Mouse (Mus musculus): ENCODE measurements at regions not wholly inside any gene's neighbourhood (a gene's known extent, or its start where the extent isn't known, plus 50 kb on each side); places are given as distances from the start of the nearest gene placed in this dataset.

DNA sequence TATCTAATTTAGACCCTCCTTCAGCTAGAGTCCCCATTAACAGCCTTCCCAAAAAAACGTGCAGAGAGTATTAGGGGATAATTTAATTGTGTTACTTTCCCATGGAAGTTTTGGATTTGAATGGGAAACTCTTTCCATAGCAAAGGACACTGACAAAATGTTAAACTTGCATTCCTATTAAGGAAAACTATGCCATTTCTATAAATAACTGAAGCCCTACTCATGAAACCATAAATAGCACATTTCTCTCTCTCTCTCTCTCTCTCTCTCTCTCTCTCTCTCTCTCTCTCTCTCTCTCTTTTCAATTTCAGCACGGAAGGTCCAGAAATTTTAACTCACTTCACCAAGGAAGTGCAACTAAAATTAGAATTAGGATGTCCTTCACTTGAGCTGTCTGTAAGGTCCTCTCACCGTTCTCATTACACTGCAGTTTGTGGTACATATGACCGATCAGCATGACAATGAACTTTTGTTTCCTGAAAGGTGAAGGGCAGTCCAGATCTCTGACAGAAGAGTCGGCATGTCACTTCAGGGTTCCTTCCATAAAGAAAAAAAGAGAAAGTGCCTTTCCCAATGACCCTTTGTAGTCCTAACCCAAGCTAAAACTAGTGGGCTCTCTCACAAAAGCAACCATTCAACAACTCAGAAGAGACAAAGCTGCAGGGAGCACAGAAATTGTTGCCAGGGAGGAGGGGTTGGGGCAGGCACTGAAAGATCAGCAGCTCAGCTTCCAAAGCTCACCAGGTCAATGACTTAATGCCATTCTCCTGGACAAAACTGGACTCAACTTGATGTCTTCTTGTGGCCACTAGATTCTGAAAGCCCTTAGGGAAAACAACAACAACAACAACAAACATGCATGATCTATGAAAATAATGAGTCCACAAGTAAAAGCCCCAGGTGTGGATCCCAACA is 696.9 kb downstream of the Diaph3 start:
- DNase-seq (ENCODE audit: low read depth, low spot score): no peak

DNA sequence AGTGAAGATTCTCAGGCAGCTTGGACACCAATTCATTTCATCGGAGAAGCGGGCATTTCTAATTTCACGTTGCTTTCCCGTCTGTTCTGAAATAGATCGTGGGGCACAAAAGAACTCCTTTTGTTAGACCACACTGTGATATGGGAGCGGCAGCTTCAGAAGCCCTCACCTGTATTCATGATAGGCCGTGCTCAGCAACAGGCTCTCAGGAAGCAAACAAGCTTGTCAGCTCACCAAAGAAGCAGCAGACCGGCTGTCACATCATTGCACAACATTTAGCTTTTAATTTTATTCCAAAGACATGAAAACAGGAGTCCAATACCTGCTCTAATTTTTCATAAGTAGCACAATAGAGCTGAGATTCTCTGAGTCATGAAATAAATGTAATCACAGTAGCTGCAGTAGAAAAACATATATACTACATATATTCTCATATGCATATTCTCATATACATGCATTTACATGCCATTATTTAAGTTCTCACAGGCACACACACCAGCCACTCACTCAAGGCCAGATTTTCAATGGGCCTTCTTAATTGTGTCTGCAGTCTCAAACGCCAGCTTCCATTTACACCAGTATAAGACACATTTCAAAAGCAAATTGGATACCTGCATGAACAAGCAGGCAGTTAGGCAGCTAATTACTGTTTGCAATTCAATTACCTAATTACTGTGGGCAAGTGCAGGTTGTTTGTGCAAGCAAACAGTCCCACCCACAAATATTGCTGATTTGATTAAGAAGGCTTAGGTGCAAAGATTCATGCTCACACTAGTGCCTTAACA is 698.9 kb downstream of the Diaph3 start:
- DNase-seq (ENCODE audit: low read depth, low spot score): no peak

GRCm38 (mm10) chr14:86437383-86437782 is 703.7 kb downstream of the Diaph3 start:
- DNase-seq (ENCODE audit: low read depth, low spot score): no peak

DNA sequence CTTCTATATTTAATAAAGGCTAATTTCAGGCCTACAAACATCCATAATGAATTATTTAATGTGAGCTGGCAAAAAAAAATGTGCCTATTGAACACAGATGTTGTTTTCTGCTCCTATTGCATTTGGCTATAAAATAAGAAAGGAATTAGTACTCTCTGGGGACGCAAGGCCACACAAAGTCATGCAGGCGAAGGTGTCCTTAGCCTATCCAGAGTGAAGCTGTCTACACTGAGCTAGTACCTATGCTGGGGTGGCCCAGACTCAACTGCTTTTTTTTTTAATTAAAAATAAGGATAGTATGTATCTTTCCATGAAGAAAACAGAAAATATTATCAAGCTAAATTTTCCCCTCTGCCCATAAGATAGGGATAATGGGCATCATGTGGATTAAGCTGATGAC is 705.7 kb downstream of the Diaph3 start:
- no peak for DNase-seq (ENCODE audit: low read depth, low spot score)

DNA sequence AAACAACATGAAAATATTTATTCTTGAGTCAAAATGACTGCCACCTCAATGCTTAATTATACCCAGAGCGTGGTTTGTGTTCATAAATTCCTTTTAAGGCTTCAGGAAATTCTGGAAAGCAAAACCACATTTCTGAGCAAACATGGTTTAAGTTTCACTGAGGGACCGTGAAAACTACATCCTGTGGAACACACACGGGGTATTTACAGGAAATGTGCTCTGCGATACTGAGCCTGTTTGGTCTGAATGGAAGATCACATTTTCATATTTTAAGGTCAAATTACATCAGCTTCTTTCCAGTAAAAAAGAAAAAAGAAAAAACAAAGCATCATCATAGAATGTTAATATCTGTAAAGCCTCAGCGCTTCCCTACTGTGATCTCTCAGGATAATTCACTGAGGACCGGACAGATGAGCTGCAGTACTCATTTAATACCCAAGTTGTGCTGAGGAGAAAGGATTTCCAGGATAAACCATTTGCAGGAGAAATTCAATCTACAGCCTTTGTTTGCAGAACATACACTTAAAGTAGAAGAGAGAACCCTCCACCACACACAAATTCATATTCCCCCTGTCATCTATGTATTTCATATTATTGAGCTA is 709.7 kb downstream of the Diaph3 start:
- peak; percentile 18 for DNase-seq (ENCODE audit: low read depth, low spot score)

- DNase-seq (ENCODE audit: low read depth, low spot score): no peak
Measured at GRCm38 (mm10) chr14:86421881-86422280, 719.2 kb downstream of the Diaph3 start.

GRCm38 (mm10) chr14:86419959-86420598 is 721.0 kb downstream of the Diaph3 start:
- no peak for DNase-seq (ENCODE audit: low read depth, low spot score)

GRCm38 (mm10) chr14:86396876-86397275 is 744.2 kb downstream of the Diaph3 start:
- DNase-seq (ENCODE audit: low read depth, low spot score): no peak

GRCm38 (mm10) chr14:86395951-86396361 is 745.1 kb downstream of the Diaph3 start:
- DNase-seq (ENCODE audit: low read depth, low spot score): no peak

DNA sequence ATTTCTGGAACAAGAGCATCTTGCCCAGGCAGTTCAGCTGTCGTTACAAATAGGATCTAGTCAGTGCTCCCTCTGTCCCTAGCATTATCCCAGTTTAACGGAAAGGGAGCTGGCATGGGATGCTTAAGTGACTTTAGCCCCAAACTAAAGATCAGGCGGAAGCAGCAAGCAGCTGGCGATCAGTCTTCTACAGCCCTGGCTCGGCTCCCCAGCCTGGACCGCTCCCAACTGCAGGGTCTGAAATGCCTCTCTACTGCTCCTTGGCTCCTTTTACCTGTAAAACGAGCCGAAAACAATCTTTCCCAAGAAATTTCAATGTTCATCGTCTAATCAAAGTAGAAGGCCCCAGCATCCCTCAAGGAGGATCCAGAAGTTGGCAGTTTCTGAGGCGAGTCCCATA is 745.5 kb downstream of the Diaph3 start:
- DNase-seq (ENCODE audit: low read depth, low spot score): no peak

GRCm38 (mm10) chr14:86395068-86395467 is 746.0 kb downstream of the Diaph3 start:
- no peak for DNase-seq (ENCODE audit: low read depth, low spot score)

DNA sequence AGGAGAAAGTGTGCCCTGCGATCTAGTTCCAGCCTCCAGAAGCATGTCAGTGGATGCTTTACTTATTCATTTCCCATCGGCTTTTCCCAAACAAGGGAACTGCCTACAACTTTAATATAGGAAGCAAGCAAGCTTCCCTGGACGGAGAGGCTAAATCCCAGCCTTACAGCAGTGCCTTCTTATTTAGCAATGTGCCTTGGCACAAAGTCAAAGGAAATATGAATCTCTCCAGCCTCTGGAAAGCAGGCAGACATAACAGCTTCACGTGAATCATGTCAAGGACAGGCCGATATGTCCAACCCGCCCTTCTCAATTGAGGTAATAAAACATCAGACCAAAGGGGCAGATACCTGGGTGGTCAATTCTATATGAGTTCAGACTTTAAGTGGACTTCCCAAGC is 755.9 kb downstream of the Diaph3 start:
- DNase-seq (ENCODE audit: low read depth, low spot score): no peak

GRCm38 (mm10) chr14:86365032-86365431 is 776.0 kb downstream of the Diaph3 start:
- DNase-seq (ENCODE audit: low read depth, low spot score): no peak

- no peak for DNase-seq (ENCODE audit: low read depth, low spot score)
Measured at GRCm38 (mm10) chr14:86360423-86361059, 780.5 kb downstream of the Diaph3 start.

GRCm38 (mm10) chr14:86358584-86358983 is 782.5 kb downstream of the Diaph3 start:
- no peak for DNase-seq (ENCODE audit: low read depth, low spot score)

DNA sequence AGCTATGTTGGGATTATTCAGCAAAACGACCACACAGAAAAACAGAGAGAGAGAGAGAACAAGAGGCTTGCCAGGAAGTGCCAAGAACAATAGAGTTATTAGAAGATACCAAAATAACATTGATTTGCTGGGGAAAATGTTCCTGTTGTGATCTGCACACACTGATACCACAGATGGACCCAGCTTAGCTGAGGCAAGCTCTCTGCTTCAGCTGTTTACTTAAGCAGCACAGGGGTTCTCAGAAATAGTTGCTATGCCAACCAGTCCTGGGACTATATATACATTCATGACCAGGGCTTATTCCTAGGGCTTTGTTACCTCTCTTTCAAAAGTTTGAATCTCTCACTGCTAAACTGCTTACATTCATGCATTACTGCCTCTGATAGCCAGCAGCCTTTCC is 790.5 kb downstream of the Diaph3 start:
- DNase-seq (ENCODE audit: low read depth, low spot score): no peak

DNA sequence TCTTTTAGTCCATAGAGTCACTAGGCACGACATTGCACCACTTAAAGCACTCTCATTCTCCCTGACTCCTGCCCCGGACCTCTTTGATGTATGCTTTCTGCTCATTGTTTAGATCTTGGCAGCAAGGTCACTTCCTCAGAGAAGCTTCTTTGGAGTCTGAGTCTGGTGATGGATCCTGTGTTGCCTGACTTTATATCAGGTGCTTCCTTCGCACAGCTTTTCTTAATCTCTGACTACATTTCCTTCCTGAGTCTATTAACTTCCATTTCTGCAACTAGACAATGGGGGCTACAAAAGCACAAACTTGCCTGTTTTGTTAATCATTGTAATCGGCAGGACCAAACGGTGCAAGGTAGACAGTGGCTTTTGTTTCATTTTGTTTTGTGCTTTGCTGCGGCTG is 802.0 kb downstream of the Diaph3 start:
- DNase-seq (ENCODE audit: low read depth, low spot score): no peak

- DNase-seq (ENCODE audit: low read depth, low spot score): no peak
Measured at GRCm38 (mm10) chr14:86337052-86337451, 804.0 kb downstream of the Diaph3 start.

DNA sequence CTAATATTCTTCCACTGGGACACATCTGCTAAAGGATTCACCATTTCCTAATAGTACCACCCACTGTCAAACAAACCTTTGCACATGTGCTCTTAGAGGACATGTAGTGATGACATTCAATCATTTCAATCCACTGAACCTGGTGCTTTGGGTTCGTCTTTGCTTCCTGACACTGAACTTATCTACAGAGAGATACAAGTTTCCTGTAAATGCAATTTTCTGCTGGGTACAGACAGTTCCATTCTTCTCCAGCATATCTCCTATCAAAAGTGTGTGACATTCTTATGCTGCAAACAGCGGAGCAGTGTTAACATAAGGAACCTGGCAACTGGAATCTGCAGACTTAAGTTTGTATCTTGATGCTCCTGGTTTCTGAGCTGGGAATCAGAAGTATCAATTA is 805.8 kb downstream of the Diaph3 start:
- no peak for DNase-seq (ENCODE audit: low read depth, low spot score)

GRCm38 (mm10) chr14:86329176-86329575 is 811.9 kb downstream of the Diaph3 start:
- no peak for DNase-seq (ENCODE audit: low read depth, low spot score)

GRCm38 (mm10) chr14:86327646-86328045 is 813.4 kb downstream of the Diaph3 start:
- DNase-seq (ENCODE audit: low read depth, low spot score): no peak
